Mouse (Mus musculus) adrenal gland, adult 8-10 months (tissue): Measurements from ENCODE around the gene Ifrd2. TPM values are rescaled to one million over a fixed set of nuclear protein-coding genes. Genes with fewer than 3 reads are reported as not detected.

ENCODE experiments used
- total RNA-seq, 4 experiments: library from RNA; stranded (reverse); gene quantifications; 2 replicates each; pipeline ENCODE4 v1.2.4; 2022

The Ifrd2 gene
- total RNA-seq, 4 experiments from 2014 or later = 36.7 to 49.1 (median 39.8) TPM

Other genes with a start within 250 kb of the Ifrd2 start
- 10 to 100 TPM; 11.6 to 19.6 (median 17.9) TPM for gene Hemk1, start 249.3 kb upstream of the Ifrd2 start, total RNA-seq
- gene 6430571L13Rik, start 247.0 kb upstream of the Ifrd2 start, total RNA-seq = 1 to 10 TPM; 1.0 to 1.6 (median 1.3) TPM
- gene Cacna2d2, start 188.0 kb upstream of the Ifrd2 start, total RNA-seq = 10 to 100 TPM in 2 of 4 experiments, 1 to 10 TPM in 2; 9.1 to 17.3 (median 11.7) TPM
- gene Tmem115, start 53.7 kb upstream of the Ifrd2 start, total RNA-seq = 10 to 100 TPM; 41.7 to 51.9 (median 46.5) TPM
- 10 to 100 TPM; 21.1 to 28.3 (median 25.1) TPM for gene Cyb561d2, start 45.4 kb upstream of the Ifrd2 start, total RNA-seq
- gene Nprl2, start 45.4 kb upstream of the Ifrd2 start, total RNA-seq = 10 to 100 TPM; 30.3 to 35.9 (median 32.0) TPM
- gene Zmynd10, start 40.3 kb upstream of the Ifrd2 start, total RNA-seq = 1 to 10 TPM in 1 of 4 experiments, under 1 TPM in 2, not detected in 1; 0.41 to 1.7 (median 0.62) TPM
- 10 to 100 TPM; 16.1 to 33.1 (median 26.2) TPM for gene Rassf1, start 36.1 kb upstream of the Ifrd2 start, total RNA-seq
- gene Tusc2, start 24.4 kb upstream of the Ifrd2 start, total RNA-seq = 10 to 100 TPM; 55.1 to 64.1 (median 61.8) TPM
- gene Hyal2, start 19.7 kb upstream of the Ifrd2 start, total RNA-seq = 10 to 100 TPM; 27.3 to 47.0 (median 36.3) TPM
- gene Hyal1, start 10.7 kb upstream of the Ifrd2 start, total RNA-seq = 10 to 100 TPM in 1 of 4 experiments, 1 to 10 TPM in 3; 7.7 to 14.2 (median 9.3) TPM
- 10 to 100 TPM; 15.3 to 20.1 (median 17.0) TPM for gene Naa80, start 8.8 kb upstream of the Ifrd2 start, total RNA-seq
- 1 to 10 TPM; 1.5 to 2.3 (median 2.0) TPM for gene Hyal3, start 6.8 kb upstream of the Ifrd2 start, total RNA-seq
- gene Sema3b, start 21.6 kb downstream of the Ifrd2 start, total RNA-seq = 1 to 10 TPM; 5.0 to 7.7 (median 6.2) TPM
- 100 to 1,000 TPM; 229 to 382 (median 295) TPM for gene Gnai2, start 47.7 kb downstream of the Ifrd2 start, total RNA-seq
- gene Slc38a3, start 81.9 kb downstream of the Ifrd2 start, total RNA-seq = 1 to 10 TPM in 1 of 4 experiments, under 1 TPM in 3; 0.31 to 2.2 (median 0.74) TPM
- gene Gnat1, start 92.1 kb downstream of the Ifrd2 start, total RNA-seq = under 1 TPM in 1 of 4 experiments, not detected in 3; 0.74 TPM
- 10 to 100 TPM; 25.0 to 41.2 (median 29.8) TPM for gene Sema3f, start 122.8 kb downstream of the Ifrd2 start, total RNA-seq
- 100 to 1,000 TPM in 2 of 4 experiments, 10 to 100 TPM in 2; 91.2 to 204 (median 127) TPM for gene Rbm5, start 183.4 kb downstream of the Ifrd2 start, total RNA-seq